Mouse (Mus musculus) lung, adult 2 months (tissue): ENCODE data around the gene Ccdc114.

ENCODE experiments used
- CTCF ChIP-seq: fragments of 200-500 bp; IDR thresholded peaks from 2 replicates; pipeline ENCODE4 v1.5.1; 2011; ENCODE audit warnings: mild to moderate bottlenecking, low read length, control low read depth; ENCODE audit not compliant: insufficient read depth
- POLR2A ChIP-seq: fragments of 200-500 bp; IDR thresholded peaks from 2 replicates; pipeline ENCODE4 v1.6.1; 2011; ENCODE audit warnings: low read depth, mild to moderate bottlenecking, control low read depth, low read length, borderline replicate concordance; ENCODE audit errors: extremely low read depth

GRCm38 (mm10) chr7:45880531-45880930, 43.3 kb upstream of the Ccdc114 start:
- TF ChIP-seq CTCF, result no peak
- no peak for TF ChIP-seq POLR2A
